Mouse (Mus musculus): ENCODE results near the gene Fam243.

The Fam243 gene

GRCm38 (mm10) chr16:92319353-92320109, 1.7 kb downstream of the Fam243 start:
- DNase-seq = peak; percentile 73

GRCm38 (mm10) chr16:92316049-92316738, 5.0 kb downstream of the Fam243 start:
- no peak for DNase-seq

- peak; percentile 20 for DNase-seq
These were observed 7.1 kb downstream of the Fam243 start for GRCm38 (mm10) chr16:92313953-92314741.

- DNase-seq = no peak
These were observed 12.1 kb downstream of the Fam243 start for GRCm38 (mm10) chr16:92309126-92309525.

- DNase-seq = no peak
These were observed 13.3 kb downstream of the Fam243 start for GRCm38 (mm10) chr16:92307947-92308346.

GRCm38 (mm10) chr16:92305519-92305918, 15.7 kb downstream of the Fam243 start:
- DNase-seq = no peak

- no peak for DNase-seq
These were observed 18.7 kb downstream of the Fam243 start for GRCm38 (mm10) chr16:92302506-92302905.

- no peak for DNase-seq
These were observed 19.3 kb downstream of the Fam243 start for GRCm38 (mm10) chr16:92301989-92302388.

GRCm38 (mm10) chr16:92301412-92301806, 19.8 kb downstream of the Fam243 start:
- no peak for DNase-seq

- DNase-seq = peak; percentile 94
These were observed 20.4 kb downstream of the Fam243 start, which contains the start of gene Smim11 for GRCm38 (mm10) chr16:92300649-92301411. Smim11 (plus strand) TSS chr16:92301286.

- no peak for DNase-seq
These were observed 25.9 kb downstream of the Fam243 start for GRCm38 (mm10) chr16:92295328-92295727.

- DNase-seq = no peak
These were observed 26.8 kb downstream of the Fam243 start for GRCm38 (mm10) chr16:92294267-92294970.

- peak; percentile 40 for DNase-seq
These were observed 29.1 kb downstream of the Fam243 start, which contains the start of gene Kcne2 for GRCm38 (mm10) chr16:92292101-92292500. Kcne2 (plus strand) TSS chr16:92292389.

- DNase-seq = no peak
These were observed 31.2 kb downstream of the Fam243 start for GRCm38 (mm10) chr16:92290045-92290444.

- DNase-seq = no peak
These were observed 32.5 kb downstream of the Fam243 start for GRCm38 (mm10) chr16:92288778-92289177.

GRCm38 (mm10) chr16:92286609-92287008, 34.6 kb downstream of the Fam243 start:
- DNase-seq = peak; percentile 94

- no peak for DNase-seq
These were observed 36.2 kb downstream of the Fam243 start for GRCm38 (mm10) chr16:92285068-92285467.

GRCm38 (mm10) chr16:92282671-92283070, 38.6 kb downstream of the Fam243 start:
- no peak for DNase-seq

GRCm38 (mm10) chr16:92275526-92275925, 45.7 kb downstream of the Fam243 start:
- DNase-seq = no peak

GRCm38 (mm10) chr16:92274516-92274915, 46.7 kb downstream of the Fam243 start:
- no peak for DNase-seq
